8 mouse cellular contexts compared by ENCODE assay signal in genomic region chr6:108661890-108662289, GRCm38 (mm10). TPM values are rescaled to one million over a fixed set of nuclear protein-coding genes. Genes with fewer than 3 reads are reported as not detected.
DNase-seq lines count a peak whose midpoint lies in the region; ATAC-seq and TF ChIP-seq lines count a peak whose summit lies in the region.

No protein-coding gene starts in this region.

- intact Hi-C loops in left cerebral cortex, postnatal 10 days (cut with DNase I), result loop anchor here (2.0 kb wide), 2 partner anchors 47 to 235 kb away; no protein-coding TSS in a partner anchor

- ATAC-seq in heart, embryonic 14.5 days (ENCODE audit: insufficient number of reproducible peaks, insufficient read depth, low FRiP score, low read depth), result no peak
- no peak for ATAC-seq in midbrain, embryonic 11.5 days (ENCODE audit: low FRiP score)
- ATAC-seq in monocyte, adult 5-6 weeks (replicated peaks; ENCODE audit: insufficient number of reproducible peaks, low FRiP score, low TSS enrichment, poor library complexity, severe bottlenecking), result no peak

- WGBS in kidney, adult 2 months, result 28% methylated on average over 6 of the region's 6 CpGs
- 39% methylated on average over 6 of the region's 6 CpGs for WGBS in heart, embryonic 14.5 days
- 59% methylated on average over 6 of the region's 6 CpGs for WGBS in midbrain, embryonic 11.5 days

- peak overlapping the region; percentile 82 for H3K4me2 ChIP-seq in heart, embryonic 14.5 days (ENCODE audit: low read length)
- H3K4me2 ChIP-seq in midbrain, embryonic 11.5 days, result no peak overlapping the region

- no peaks in the 10 kb centered on the region for H3K9me3 ChIP-seq in heart, embryonic 14.5 days (ENCODE audit: control insufficient read depth, low read length)
- H3K9me3 ChIP-seq in midbrain, embryonic 11.5 days (ENCODE audit: control insufficient read depth, low read length), result no peaks in the 10 kb centered on the region

- TF ChIP-seq POLR2A in kidney, adult 2 months (IDR thresholded peaks at IDR 0.05; ENCODE audit: low read depth, low read length), result no peak

- H3K9ac ChIP-seq in heart, embryonic 14.5 days (ENCODE audit: low read length), result peak overlapping the region; percentile 92
- no peak overlapping the region for H3K9ac ChIP-seq in midbrain, embryonic 11.5 days (ENCODE audit: low read length)

- peaks cover 20% of the 10 kb centered on the region for H3K4me1 ChIP-seq in kidney, adult 2 months (ENCODE audit: control insufficient read depth, insufficient read depth, low read length)
- peaks cover 15 to 43% of the 10 kb centered on the region in 2 experiments for H3K4me1 ChIP-seq in heart, embryonic 14.5 days (ENCODE audit: control insufficient read depth in 2 of 2, insufficient read depth in 2 of 2, low read length in 2 of 2)
- H3K4me1 ChIP-seq in midbrain, embryonic 11.5 days (ENCODE audit: control insufficient read depth, insufficient read depth, low read length), result peaks cover 8% of the 10 kb centered on the region

- H3K36me3 ChIP-seq in kidney, adult 2 months (ENCODE audit: control insufficient read depth, insufficient read depth, low read length), result peaks cover 20% of the 10 kb centered on the region
- peaks cover 38% of the 10 kb centered on the region for H3K36me3 ChIP-seq in heart, embryonic 14.5 days (ENCODE audit: control insufficient read depth, insufficient read depth, low read length)
- H3K36me3 ChIP-seq in midbrain, embryonic 11.5 days (ENCODE audit: control insufficient read depth, insufficient read depth, low read length), result no peaks in the 10 kb centered on the region

- no peak for DNase-seq in kidney, adult 2 months
- no peak for DNase-seq in kidney, postnatal 4 days
- peak; percentile 44 for DNase-seq in adipocyte (ENCODE audit: low spot score)
- peak; percentile 84 for DNase-seq in midbrain, embryonic 11.5 days (ENCODE audit: low spot score, missing footprints)
- DNase-seq in left cerebral cortex, postnatal 10 days (ENCODE audit: extremely low spot score in 1 of 2, low spot score in 2 of 2), result no peak
- no peak for DNase-seq in right cerebral cortex, adult 2 months (ENCODE audit: low spot score in 2 of 2)

- TF ChIP-seq CTCF in kidney, adult 2 months (conservative IDR thresholded peaks at IDR 0.05; ENCODE audit: insufficient read depth, insufficient read length, low read depth, low read length), result no peak

- H3K27ac ChIP-seq in kidney, adult 2 months (ENCODE audit: insufficient read depth, low read depth, low read length), result peak overlapping the region; percentile 53
- peak overlapping the region in 1 of 2 experiments; percentile 100; a peak in 1 of 4 replicates for H3K27ac ChIP-seq in heart, embryonic 14.5 days (replicated peaks in 1 of 2; ENCODE audit: control insufficient read depth in 1 of 2, insufficient read depth in 1 of 2, low read depth in 2 of 2, low read length in 2 of 2)
- no peak overlapping the region for H3K27ac ChIP-seq in midbrain, embryonic 11.5 days (ENCODE audit: low read depth, low read length)

- peak overlapping the region; percentile 77 for H3K4me3 ChIP-seq in kidney, adult 2 months (ENCODE audit: insufficient read depth, low read depth, low read length)
- H3K4me3 ChIP-seq in heart, embryonic 14.5 days (ENCODE audit: control insufficient read depth in 1 of 2, insufficient read depth in 1 of 2, low read depth in 1 of 2, low read length in 2 of 2), result peak overlapping the region; percentile 59 to 90; a peak in 3 of 4 replicates
- H3K4me3 ChIP-seq in midbrain, embryonic 11.5 days (ENCODE audit: low read depth, low read length), result no peak overlapping the region

- H3K27me3 ChIP-seq in kidney, adult 2 months (replicated peaks; ENCODE audit: control insufficient read depth, insufficient read depth, low read length), result no peaks in the 10 kb centered on the region
- H3K27me3 ChIP-seq in heart, embryonic 14.5 days (ENCODE audit: control insufficient read depth, insufficient read depth, low read length), result no peaks in the 10 kb centered on the region
- peaks cover 23% of the 10 kb centered on the region for H3K27me3 ChIP-seq in midbrain, embryonic 11.5 days (ENCODE audit: control insufficient read depth, insufficient read depth, low read length)

RNA-seq across cellular contexts. Expression of gene Bhlhe40, which starts 1.5 kb away (rescaled TPM):
- polyA plus RNA-seq in kidney, adult 2 months (2012; rRNA removed), result 38.0 and 39.5 TPM in 2 replicates
- polyA plus RNA-seq in heart, embryonic 14.5 days (2014; fragmentation: Nextera tagmentation; extraction: Ambion mirVana), result 20.1 and 20.9 TPM in 2 replicates
- polyA plus RNA-seq in midbrain, embryonic 11.5 days (2014; fragmentation: Nextera tagmentation; extraction: Ambion mirVana), result 1.7 and 2.1 TPM in 2 replicates
- 10 to 100 TPM; 38.5 to 40.6 TPM for total RNA-seq in left cerebral cortex, postnatal 10 days (2021)
- 293 to 388 TPM (median 305 TPM) in 3 replicates for total RNA-seq in monocyte, adult 5-6 weeks (2017)

Comparison
In these comparisons a context has a peak if more than half of its experiments do, and no peak if none do; other contexts are left out.
1. DNase-seq: peak in adipocyte (single experiment) and midbrain, embryonic 11.5 days (single experiment); none in kidney, adult 2 months (single experiment), kidney, postnatal 4 days (0 of 2), left cerebral cortex, postnatal 10 days (0 of 2) and right cerebral cortex, adult 2 months (0 of 2).